Mouse (Mus musculus): ENCODE data around the gene Dlx3. TPM values are rescaled to one million over a fixed set of nuclear protein-coding genes. Genes with fewer than 3 reads are reported as not detected.

Dlx3 gene
- polyA plus RNA-seq, 1 experiment from 2014 or later, result 0.77 TPM

DNA sequence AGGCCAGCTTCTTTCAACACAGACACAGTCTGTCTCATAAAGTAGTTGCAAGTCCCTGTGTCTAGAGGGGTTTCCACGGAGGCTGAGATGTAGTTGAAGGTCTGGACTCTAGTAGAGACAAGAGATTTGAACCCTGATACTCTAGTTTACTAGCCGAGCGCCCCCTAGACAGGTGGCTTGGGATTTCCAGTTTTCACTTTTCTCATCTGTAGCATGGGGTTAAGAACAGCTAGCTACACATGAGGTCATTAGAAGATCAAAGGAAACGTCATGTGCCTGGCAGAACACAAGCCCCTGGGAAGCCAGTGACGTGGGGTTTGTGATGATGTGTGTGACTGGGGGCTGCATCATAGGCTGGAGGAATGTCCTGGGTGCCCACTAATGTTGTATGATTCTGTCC lies 37.4 kb downstream of the Dlx3 start:
- ATAC-seq (ENCODE audit: low read depth), result no peak
- H3K36me3 ChIP-seq (ENCODE audit: control insufficient read depth, insufficient read depth, low read length), result no peaks in the 10 kb centered on the region
- H3K4me3 ChIP-seq (ENCODE audit: low read length), result no peak overlapping the region
- H3K27ac ChIP-seq (ENCODE audit: low read length), result no peak overlapping the region
- WGBS, result 54% methylated on average over 5 of the region's 5 CpGs
- H3K9me3 ChIP-seq (ENCODE audit: control insufficient read depth, low read length), result no peaks in the 10 kb centered on the region
- no peaks in the 10 kb centered on the region for H3K4me1 ChIP-seq (replicated peaks; ENCODE audit: control insufficient read depth, insufficient read depth, low read length)
- H3K9ac ChIP-seq (ENCODE audit: low read length), result no peak overlapping the region
- H3K27me3 ChIP-seq (ENCODE audit: control insufficient read depth, insufficient read depth, low read depth, low read length), result peaks cover 5% of the 10 kb centered on the region
- no peak overlapping the region for H3K4me2 ChIP-seq (ENCODE audit: low read depth, low read length)

GRCm38 (mm10) chr11:95157872-95158271 lies 38.0 kb downstream of the Dlx3 start:
- 72% methylated on average over 5 of the region's 5 CpGs for WGBS

GRCm38 (mm10) chr11:95159763-95160371 lies 39.9 kb downstream of the Dlx3 start:
- 74% methylated on average over 8 of the region's 8 CpGs for WGBS
- H3K4me3 ChIP-seq (ENCODE audit: low read length), result no peak overlapping the region
- ATAC-seq (ENCODE audit: low read depth), result 0 out of 2 replicates have a peak, but pooled peaks have one; percentile 17
- no peaks in the 10 kb centered on the region for H3K9me3 ChIP-seq (ENCODE audit: control insufficient read depth, low read length)
- no peak overlapping the region for H3K27ac ChIP-seq (ENCODE audit: low read length)
- no peaks in the 10 kb centered on the region for H3K36me3 ChIP-seq (ENCODE audit: control insufficient read depth, insufficient read depth, low read length)
- H3K9ac ChIP-seq (ENCODE audit: low read length), result no peak overlapping the region
- H3K27me3 ChIP-seq (ENCODE audit: control insufficient read depth, insufficient read depth, low read depth, low read length), result no peaks in the 10 kb centered on the region
- no peaks in the 10 kb centered on the region for H3K4me1 ChIP-seq (replicated peaks; ENCODE audit: control insufficient read depth, insufficient read depth, low read length)
- H3K4me2 ChIP-seq (ENCODE audit: low read depth, low read length), result no peak overlapping the region

More at GRCm38 (mm10) chr11:95157872-95158271, 38.0 kb downstream of the Dlx3 start:
- H3K9me3 ChIP-seq (ENCODE audit: control insufficient read depth, low read length), result no peaks in the 10 kb centered on the region
- no peak overlapping the region for H3K27ac ChIP-seq (ENCODE audit: low read length)
- no peaks in the 10 kb centered on the region for H3K36me3 ChIP-seq (ENCODE audit: control insufficient read depth, insufficient read depth, low read length)
- H3K4me1 ChIP-seq (replicated peaks; ENCODE audit: control insufficient read depth, insufficient read depth, low read length), result no peaks in the 10 kb centered on the region
- peaks cover 3% of the 10 kb centered on the region; the same call in 1 of the 2 replicates for H3K27me3 ChIP-seq (ENCODE audit: control insufficient read depth, insufficient read depth, low read depth, low read length)
- no peak overlapping the region for H3K4me3 ChIP-seq (ENCODE audit: low read length)
- H3K4me2 ChIP-seq (ENCODE audit: low read depth, low read length), result no peak overlapping the region
- H3K9ac ChIP-seq (ENCODE audit: low read length), result no peak overlapping the region
- ATAC-seq (ENCODE audit: low read depth), result no peak

GRCm38 (mm10) chr11:95160693-95161092 lies 40.8 kb downstream of the Dlx3 start:
- Histone ChIP-seq H3K4me3 (ENCODE audit: low read length) (no peak overlapping the region), H3K36me3 (ENCODE audit: control insufficient read depth, insufficient read depth, low read length) (no peaks in the 10 kb centered on the region), H3K27me3 (ENCODE audit: control insufficient read depth, insufficient read depth, low read depth, low read length) (no peaks in the 10 kb centered on the region), H3K9me3 (ENCODE audit: control insufficient read depth, low read length) (no peaks in the 10 kb centered on the region), H3K27ac (ENCODE audit: low read length) (no peak overlapping the region), H3K4me1 (replicated peaks; ENCODE audit: control insufficient read depth, insufficient read depth, low read length) (no peaks in the 10 kb centered on the region), H3K4me2 (ENCODE audit: low read depth, low read length) (no peak overlapping the region), H3K9ac (ENCODE audit: low read length) (no peak overlapping the region)
- 44% methylated on average over 7 of the region's 7 CpGs for WGBS
- ATAC-seq (ENCODE audit: low read depth), result no peak

DNA sequence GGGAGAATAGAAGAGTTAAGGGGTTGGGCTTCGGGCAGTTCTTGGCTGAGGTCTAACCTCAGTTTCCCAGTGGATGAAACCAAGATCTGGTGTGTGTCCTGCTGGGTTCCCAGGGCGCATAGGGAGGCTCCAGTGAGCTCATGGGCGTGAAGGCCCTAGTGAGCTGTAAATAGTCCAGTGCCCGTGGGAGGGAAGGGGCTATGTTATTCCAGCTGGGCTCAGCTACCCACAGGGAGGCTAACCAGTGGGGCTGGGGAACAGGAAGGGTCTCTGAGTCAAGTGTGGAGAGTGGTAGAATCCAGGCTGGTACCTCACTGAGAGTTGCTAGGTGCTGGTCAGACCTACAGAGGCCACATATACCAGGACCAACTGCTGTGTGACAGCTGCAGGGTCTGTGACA lies 41.8 kb downstream of the Dlx3 start:
- Histone ChIP-seq H3K27me3 (ENCODE audit: control insufficient read depth, insufficient read depth, low read depth, low read length) (no peaks in the 10 kb centered on the region), H3K36me3 (ENCODE audit: control insufficient read depth, insufficient read depth, low read length) (no peaks in the 10 kb centered on the region), H3K27ac (ENCODE audit: low read length) (no peak overlapping the region), H3K4me2 (ENCODE audit: low read depth, low read length) (no peak overlapping the region), H3K9ac (ENCODE audit: low read length) (no peak overlapping the region), H3K4me1 (replicated peaks; ENCODE audit: control insufficient read depth, insufficient read depth, low read length) (no peaks in the 10 kb centered on the region), H3K9me3 (ENCODE audit: control insufficient read depth, low read length) (no peaks in the 10 kb centered on the region), H3K4me3 (ENCODE audit: low read length) (no peak overlapping the region)
- no peak for ATAC-seq (ENCODE audit: low read depth)
- WGBS, result 57% methylated on average over 4 of the region's 4 CpGs

GRCm38 (mm10) chr11:95165857-95166256 lies 45.9 kb downstream of the Dlx3 start:
- H3K27me3 ChIP-seq (ENCODE audit: control insufficient read depth, insufficient read depth, low read depth, low read length), result no peaks in the 10 kb centered on the region
- no peak overlapping the region for H3K27ac ChIP-seq (ENCODE audit: low read length)
- 67% methylated on average over 5 of the region's 5 CpGs for WGBS
- no peak overlapping the region for H3K9ac ChIP-seq (ENCODE audit: low read length)
- no peaks in the 10 kb centered on the region for H3K9me3 ChIP-seq (ENCODE audit: control insufficient read depth, low read length)
- no peak overlapping the region for H3K4me2 ChIP-seq (ENCODE audit: low read depth, low read length)
- H3K4me1 ChIP-seq (replicated peaks; ENCODE audit: control insufficient read depth, insufficient read depth, low read length), result no peaks in the 10 kb centered on the region
- H3K36me3 ChIP-seq (ENCODE audit: control insufficient read depth, insufficient read depth, low read length), result no peaks in the 10 kb centered on the region
- ATAC-seq (ENCODE audit: low read depth), result no peak
- H3K4me3 ChIP-seq (ENCODE audit: low read length), result no peak overlapping the region

Other genes starting within 250 kb of the Dlx3 start
- 1,180 and 1,421 TPM in 2 replicates for gene Col1a1, start 183.9 kb upstream of the Dlx3 start, polyA plus RNA-seq (2015; fragmentation: Nextera tagmentation; extraction: Ambion mirVana)
- gene Hils1, start 152.5 kb upstream of the Dlx3 start, polyA plus RNA-seq (2015; fragmentation: Nextera tagmentation; extraction: Ambion mirVana), result not detected in 2 replicates
- gene Sgca, start 143.8 kb upstream of the Dlx3 start, polyA plus RNA-seq (2015; fragmentation: Nextera tagmentation; extraction: Ambion mirVana), result 1.3 and 1.4 TPM in 2 replicates
- gene Ppp1r9b, start 129.1 kb upstream of the Dlx3 start, polyA plus RNA-seq (2015; fragmentation: Nextera tagmentation; extraction: Ambion mirVana), result 8.2 and 8.3 TPM in 2 replicates
- 13.4 and 14.0 TPM in 2 replicates for gene Samd14, start 110.2 kb upstream of the Dlx3 start, polyA plus RNA-seq (2015; fragmentation: Nextera tagmentation; extraction: Ambion mirVana)
- 37.3 and 43.3 TPM in 2 replicates for gene Pdk2, start 78.8 kb upstream of the Dlx3 start, polyA plus RNA-seq (2015; fragmentation: Nextera tagmentation; extraction: Ambion mirVana)
- 23.3 and 25.8 TPM in 2 replicates for gene Itga3, start 43.3 kb upstream of the Dlx3 start, polyA plus RNA-seq (2015; fragmentation: Nextera tagmentation; extraction: Ambion mirVana)
- gene Dlx4, start 26.1 kb downstream of the Dlx3 start, polyA plus RNA-seq (2015; fragmentation: Nextera tagmentation; extraction: Ambion mirVana), result 1.0 and 1.3 TPM in 2 replicates
- gene Tac4, start 141.4 kb downstream of the Dlx3 start, polyA plus RNA-seq (2015; fragmentation: Nextera tagmentation; extraction: Ambion mirVana), result not detected in 2 replicates
- gene Kat7, start 190.1 kb downstream of the Dlx3 start, polyA plus RNA-seq (2015; fragmentation: Nextera tagmentation; extraction: Ambion mirVana), result 75.3 and 80.2 TPM in 2 replicates
- gene Fam117a, start 216.9 kb downstream of the Dlx3 start, polyA plus RNA-seq (2015; fragmentation: Nextera tagmentation; extraction: Ambion mirVana), result 15.1 and 15.7 TPM in 2 replicates

Data from lung, embryonic 16.5 days (tissue).